Comparison of ENCODE assay signal across 7 mouse cellular contexts in genomic region chr8:82028896-82029295, GRCm38 (mm10).
DNase-seq lines count a peak whose midpoint lies in the region; ATAC-seq and TF ChIP-seq lines count a peak whose summit lies in the region.

No protein-coding gene starts in this region.

- no peak overlapping the region for H3K9ac ChIP-seq in kidney, embryonic 14.5 days (ENCODE audit: low read depth, low read length)
- 0 out of 2 replicates have a peak overlapping the region, but pooled peaks have one; percentile 29 for H3K9ac ChIP-seq in MEL (ENCODE audit: control insufficient read depth, low read depth, low read length, poor library complexity, severe bottlenecking)
- H3K9ac ChIP-seq in midbrain, embryonic 14.5 days (replicated peaks; ENCODE audit: low read length), result no peak overlapping the region

- ATAC-seq in kidney, embryonic 14.5 days (ENCODE audit: low FRiP score, low TSS enrichment), result no peak
- 0 out of 2 replicates have a peak, but pooled peaks have one; percentile 17 for ATAC-seq in midbrain, embryonic 14.5 days (ENCODE audit: low FRiP score, low TSS enrichment)

- TF ChIP-seq POLR2A in MEL (IDR thresholded peaks at IDR 0.05; ENCODE audit: control insufficient read depth in 1 of 2, insufficient read depth in 1 of 2, low read depth in 1 of 2, low read length in 2 of 2, poor library complexity in 1 of 2), result no peak

- H3K27ac ChIP-seq in kidney, embryonic 14.5 days (ENCODE audit: low read depth, low read length), result no peak overlapping the region
- no peak overlapping the region for H3K27ac ChIP-seq in MEL (ENCODE audit: control insufficient read depth, low read depth, low read length)
- no peak overlapping the region for H3K27ac ChIP-seq in midbrain, embryonic 14.5 days (replicated peaks; ENCODE audit: low read depth, low read length)

- H3K27me3 ChIP-seq in kidney, embryonic 14.5 days (ENCODE audit: control insufficient read depth, insufficient read depth, low read length), result no peaks in the 10 kb centered on the region
- H3K27me3 ChIP-seq in MEL (ENCODE audit: control insufficient read depth in 1 of 2, insufficient read depth in 2 of 2, low read length in 2 of 2), result no peaks in the 10 kb centered on the region
- H3K27me3 ChIP-seq in midbrain, embryonic 14.5 days (ENCODE audit: control insufficient read depth, insufficient read depth, low read length), result no peaks in the 10 kb centered on the region

- 48% methylated on average over 1 of the region's 1 CpGs for WGBS in kidney, embryonic 14.5 days
- 11% methylated on average over 1 of the region's 1 CpGs for WGBS in midbrain, embryonic 14.5 days

- peak in 2 of 3 experiments; percentile 53 to 78; a peak in 4 of 6 replicates for TF ChIP-seq CTCF in MEL (IDR thresholded peaks at IDR 0.05 in 2 of 3, conservative IDR thresholded peaks at IDR 0.05 in 1 of 3; ENCODE audit: control insufficient read depth in 1 of 3, insufficient read depth in 1 of 3, low read depth in 2 of 3, low read length in 3 of 3, poor library complexity in 1 of 3, severe bottlenecking in 1 of 3)

- TF ChIP-seq RAD21 in MEL (IDR thresholded peaks at IDR 0.05; ENCODE audit: low read depth, low read length), result peak; percentile 88

- no peak overlapping the region for H3K4me3 ChIP-seq in kidney, embryonic 14.5 days (ENCODE audit: low read length)
- no peak overlapping the region for H3K4me3 ChIP-seq in MEL (ENCODE audit: control insufficient read depth in 1 of 2, insufficient read depth in 1 of 2, low read depth in 2 of 2, low read length in 2 of 2)
- H3K4me3 ChIP-seq in midbrain, embryonic 14.5 days (replicated peaks; ENCODE audit: low read depth, low read length), result no peak overlapping the region

- peaks cover 3% of the 10 kb centered on the region; the same call in 1 of the 2 replicates for H3K4me1 ChIP-seq in kidney, embryonic 14.5 days (ENCODE audit: control insufficient read depth, insufficient read depth, low read length)
- H3K4me1 ChIP-seq in MEL (ENCODE audit: control insufficient read depth in 1 of 2, insufficient read depth in 2 of 2, low read length in 2 of 2), result peaks cover 6 to 7% of the 10 kb centered on the region in 2 experiments
- no peaks in the 10 kb centered on the region for H3K4me1 ChIP-seq in midbrain, embryonic 14.5 days (ENCODE audit: control insufficient read depth, insufficient read depth, low read length)

- intact Hi-C loops in gastrocnemius, postnatal 36 days (cut with DNase I), result no loop called here

- DNase-seq in kidney, adult 11 months, result peak; percentile 4
- DNase-seq in MEL (ENCODE audit: low read depth, low spot score), result peak; percentile 72
- peak; percentile 53 to 61 for DNase-seq in cerebellum, postnatal 14 days
- peak; percentile 32 to 62 for DNase-seq in kidney, postnatal 36 days
- peak; percentile 69 for DNase-seq in midbrain, embryonic 14.5 days
- DNase-seq in gastrocnemius, postnatal 36 days, result no peak

- no peaks in the 10 kb centered on the region for H3K79me2 ChIP-seq in MEL (ENCODE audit: control insufficient read depth, insufficient read depth, low read length, poor library complexity)

- no peaks in the 10 kb centered on the region for H3K9me3 ChIP-seq in kidney, embryonic 14.5 days (ENCODE audit: control insufficient read depth, low read length)
- H3K9me3 ChIP-seq in MEL (replicated peaks; ENCODE audit: insufficient read depth, low read length), result no peaks in the 10 kb centered on the region
- H3K9me3 ChIP-seq in midbrain, embryonic 14.5 days (ENCODE audit: control insufficient read depth, low read length), result no peaks in the 10 kb centered on the region

- TF ChIP-seq EP300 in MEL (IDR thresholded peaks at IDR 0.05; ENCODE audit: low read depth in 1 of 2, low read length in 2 of 2), result no peak

- H3K36me3 ChIP-seq in kidney, embryonic 14.5 days (ENCODE audit: control insufficient read depth, insufficient read depth, low read length), result no peaks in the 10 kb centered on the region
- peaks cover 0 to 15% of the 10 kb centered on the region in 2 experiments; a peak in 3 of 4 replicates for H3K36me3 ChIP-seq in MEL (ENCODE audit: control insufficient read depth in 1 of 2, insufficient read depth in 2 of 2, low read length in 2 of 2)
- no peaks in the 10 kb centered on the region for H3K36me3 ChIP-seq in midbrain, embryonic 14.5 days (ENCODE audit: control insufficient read depth, insufficient read depth, low read length)

- no peak overlapping the region for H3K4me2 ChIP-seq in kidney, embryonic 14.5 days (replicated peaks; ENCODE audit: low read depth, low read length)
- no peak overlapping the region for H3K4me2 ChIP-seq in midbrain, embryonic 14.5 days (ENCODE audit: low read length)

TF ChIP-seq in MEL, 35 proteins besides CTCF, POLR2A, EP300 and RAD21:
- peak; percentile 38; the same call in 1 of the 2 replicates for TF ChIP-seq GATA1 (IDR thresholded peaks at IDR 0.05; ENCODE audit: low read depth, low read length)
- no peak for TF ChIP-seq MXI1 (IDR thresholded peaks at IDR 0.05; ENCODE audit: low read depth, low read length)
- peak; percentile 78 for TF ChIP-seq SMC3 (IDR thresholded peaks at IDR 0.05; ENCODE audit: low read depth, low read length)
- TF ChIP-seq ZC3H11A (IDR thresholded peaks at IDR 0.05; ENCODE audit: low read depth, low read length), result peak; percentile 81
TF ChIP-seq in MEL: peak in this region for 3.

Comparison
In these comparisons a context has a peak if more than half of its experiments do, and no peak if none do; other contexts are left out.
1. DNase-seq: peak in kidney, adult 11 months (single experiment), MEL (single experiment), cerebellum, postnatal 14 days (2 of 2), kidney, postnatal 36 days (2 of 2) and midbrain, embryonic 14.5 days (single experiment); none in gastrocnemius, postnatal 36 days (0 of 2).